Mouse (Mus musculus) cerebellum, postnatal 25 days (tissue): ENCODE measurements around the gene Gm49373.

Experiments used
- DNase-seq, 2 experiments: peaks; one replicate each; pipeline ENCODE4 v3.0.0; 2021; ENCODE audit warnings: mixed read lengths in 2 of 2

Gene Gm49373

DNA sequence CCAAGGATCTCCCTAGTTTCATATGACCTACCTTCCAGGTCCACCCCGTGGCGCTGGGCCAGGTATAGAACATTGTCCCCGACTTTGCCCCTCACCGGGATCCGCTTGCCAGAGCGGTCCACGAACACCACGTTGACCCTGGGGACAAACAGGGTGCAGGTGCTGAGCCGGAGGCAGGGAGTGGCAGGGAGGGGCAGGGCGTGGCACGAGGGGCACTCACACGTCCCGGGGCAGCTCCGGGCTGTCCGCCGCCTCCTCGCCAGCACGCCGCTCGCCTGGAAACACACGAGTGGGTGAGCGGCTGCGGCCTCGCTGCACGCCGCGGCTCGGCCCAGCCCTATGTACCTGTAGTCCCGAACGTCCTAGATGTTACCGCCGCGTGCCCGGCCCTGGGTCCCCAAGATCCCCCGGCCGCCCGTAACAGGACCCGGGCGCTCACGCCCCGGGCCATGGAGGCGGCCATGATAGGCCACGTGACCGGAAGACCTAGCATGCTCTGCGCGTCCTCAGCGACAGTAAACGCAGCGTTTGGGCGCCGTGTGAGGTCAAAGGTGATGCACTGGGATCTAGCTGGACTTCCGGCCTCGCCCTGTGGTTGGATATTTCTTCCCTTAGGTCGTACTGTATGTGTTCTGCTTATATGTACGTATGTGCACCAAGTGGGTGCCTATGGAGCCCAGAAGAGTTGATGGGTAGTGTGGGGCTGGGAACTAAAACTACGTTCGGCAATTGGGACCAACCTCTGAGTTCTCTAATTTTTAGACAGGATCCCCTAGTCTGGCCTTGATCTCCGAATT lies at the start of gene Gm49373, which contains the start of gene Fdx1l:
TSS of gene Gm49373 (minus strand) at position 53 of the 797 bp plus-strand sequence.
TSS of gene Fdx1l (minus strand) at position 571 of the 797 bp plus-strand sequence.
- peak; percentile 90 to 93 for DNase-seq

DNA sequence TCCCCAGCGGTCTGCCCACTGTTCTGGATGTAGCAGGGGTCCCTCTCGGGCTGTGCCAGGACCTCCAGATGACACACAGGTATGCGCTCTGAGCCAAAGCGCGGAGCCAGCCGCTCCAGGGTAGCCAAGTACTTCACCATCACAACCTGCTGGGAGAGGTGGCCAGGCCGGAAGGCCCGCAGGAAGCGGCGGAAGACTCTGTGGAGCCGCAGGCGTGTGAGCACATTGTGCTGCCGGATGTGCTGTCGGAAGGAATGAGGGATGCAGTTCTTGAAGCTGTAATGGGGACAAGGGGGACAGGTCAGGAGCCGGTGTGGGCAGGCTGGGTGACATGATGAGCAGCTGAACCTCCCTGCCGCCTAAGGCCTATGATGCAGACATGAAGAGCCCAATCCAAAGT lies 48.6 kb upstream of the Gm49373 start:
- DNase-seq, result no peak

DNA sequence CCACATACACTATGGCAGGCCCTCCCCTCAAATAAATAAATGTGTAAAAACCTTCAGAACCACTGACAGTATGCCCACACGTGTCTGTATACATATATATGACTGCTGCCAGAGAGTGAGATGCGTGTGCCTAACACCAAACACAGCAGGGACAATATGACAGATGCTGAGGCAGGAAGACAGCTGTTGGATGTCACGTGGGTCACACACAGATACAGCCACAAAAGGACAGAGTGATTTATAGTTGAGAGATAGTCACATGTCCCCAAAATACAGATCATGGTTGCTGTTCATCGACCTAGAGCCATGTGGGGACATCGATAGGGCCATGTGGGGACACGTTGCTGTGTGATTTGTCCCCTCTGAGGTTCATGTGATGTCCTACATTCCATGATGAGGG lies 44.2 kb upstream of the Gm49373 start:
- no peak for DNase-seq

DNA sequence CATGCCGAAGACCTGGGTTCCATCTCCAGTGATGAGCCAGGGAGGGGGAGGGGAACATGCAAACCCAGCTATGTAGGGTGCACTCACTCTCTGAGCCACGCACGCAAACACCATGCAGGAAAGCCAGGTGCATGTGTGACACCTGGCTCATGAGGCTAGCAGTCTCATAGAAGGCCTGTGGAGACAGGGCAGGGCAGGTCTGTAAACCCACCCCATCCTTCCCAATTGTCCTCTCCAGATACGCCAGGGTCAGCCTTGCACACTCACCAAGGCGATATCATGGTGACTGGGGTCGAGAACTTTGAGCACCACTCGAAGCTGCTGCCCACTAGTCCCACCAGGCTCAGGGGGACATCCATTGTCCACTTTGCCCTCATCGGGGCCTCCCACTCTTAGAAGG lies 42.2 kb upstream of the Gm49373 start:
- DNase-seq, result no peak

DNA sequence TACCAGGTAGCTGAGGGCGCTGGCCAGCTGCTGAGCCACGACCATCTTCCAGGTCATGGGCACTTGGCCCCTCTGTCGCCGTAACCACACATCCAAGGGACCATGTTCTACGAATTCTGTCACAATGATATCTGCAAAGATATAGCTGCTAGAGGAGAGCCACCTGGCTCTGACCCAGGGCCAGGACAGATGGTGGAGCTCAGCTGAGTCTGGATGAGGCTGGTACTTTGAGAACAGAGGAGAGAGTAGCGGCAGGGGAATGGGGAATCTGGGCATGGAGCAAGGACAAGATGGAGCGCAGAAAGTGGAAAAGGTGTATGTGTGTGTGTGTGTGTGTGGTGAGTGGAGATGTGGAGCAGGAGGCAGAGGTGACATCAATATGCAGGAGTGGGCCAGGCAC lies 41.3 kb upstream of the Gm49373 start:
- DNase-seq, result peak; percentile 40 to 61

DNA sequence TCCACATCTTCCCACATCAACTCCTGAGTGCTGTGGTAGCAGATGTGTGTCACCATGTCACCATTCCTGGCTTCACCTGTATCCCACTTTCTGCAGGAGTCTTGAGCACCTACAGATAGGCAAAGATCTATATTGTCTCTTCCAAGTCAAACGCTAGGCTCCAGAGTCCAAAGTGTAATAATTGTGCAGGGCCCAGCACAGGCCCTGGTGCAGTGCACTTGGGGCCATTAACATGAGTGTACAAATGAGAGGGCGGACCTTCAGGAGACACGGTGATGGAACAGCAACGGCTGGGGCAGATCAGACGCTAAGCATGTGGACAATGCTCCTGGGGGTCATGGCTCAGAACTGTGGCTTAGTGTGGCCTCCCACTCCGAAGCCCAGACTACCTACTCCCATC lies 40.9 kb upstream of the Gm49373 start:
- no peak for DNase-seq

DNA sequence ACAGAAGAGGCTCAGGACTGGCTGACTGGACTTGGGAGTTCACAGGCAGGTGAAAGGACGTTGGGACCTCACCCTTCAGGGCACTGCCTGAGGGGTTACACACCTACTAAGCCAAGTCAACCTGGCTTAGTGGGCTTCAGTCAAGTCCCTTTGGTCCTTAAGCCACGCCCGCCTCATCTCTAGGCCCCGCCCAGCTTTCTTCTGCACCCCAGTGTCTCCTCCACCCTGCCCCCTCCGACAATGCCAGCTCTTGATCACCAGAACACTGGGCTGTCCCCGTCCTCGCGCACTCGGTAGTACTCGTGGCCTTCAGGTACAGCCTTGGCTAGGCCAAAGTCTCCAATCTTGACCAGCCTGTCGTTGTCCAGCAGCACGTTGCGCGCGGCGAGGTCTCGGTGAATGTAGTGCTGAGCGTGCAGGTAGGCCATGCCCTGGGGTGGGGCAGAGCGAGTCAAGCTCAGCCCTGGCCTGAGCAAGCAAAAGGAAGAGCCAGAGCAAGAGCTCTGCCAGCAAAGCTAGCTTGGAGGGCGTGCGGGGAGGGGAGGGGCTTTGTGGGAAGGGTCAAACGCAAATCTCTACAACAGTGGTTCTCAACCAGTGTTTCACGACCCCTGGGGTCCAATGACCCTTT lies 34.8 kb upstream of the Gm49373 start:
- no peak for DNase-seq

DNA sequence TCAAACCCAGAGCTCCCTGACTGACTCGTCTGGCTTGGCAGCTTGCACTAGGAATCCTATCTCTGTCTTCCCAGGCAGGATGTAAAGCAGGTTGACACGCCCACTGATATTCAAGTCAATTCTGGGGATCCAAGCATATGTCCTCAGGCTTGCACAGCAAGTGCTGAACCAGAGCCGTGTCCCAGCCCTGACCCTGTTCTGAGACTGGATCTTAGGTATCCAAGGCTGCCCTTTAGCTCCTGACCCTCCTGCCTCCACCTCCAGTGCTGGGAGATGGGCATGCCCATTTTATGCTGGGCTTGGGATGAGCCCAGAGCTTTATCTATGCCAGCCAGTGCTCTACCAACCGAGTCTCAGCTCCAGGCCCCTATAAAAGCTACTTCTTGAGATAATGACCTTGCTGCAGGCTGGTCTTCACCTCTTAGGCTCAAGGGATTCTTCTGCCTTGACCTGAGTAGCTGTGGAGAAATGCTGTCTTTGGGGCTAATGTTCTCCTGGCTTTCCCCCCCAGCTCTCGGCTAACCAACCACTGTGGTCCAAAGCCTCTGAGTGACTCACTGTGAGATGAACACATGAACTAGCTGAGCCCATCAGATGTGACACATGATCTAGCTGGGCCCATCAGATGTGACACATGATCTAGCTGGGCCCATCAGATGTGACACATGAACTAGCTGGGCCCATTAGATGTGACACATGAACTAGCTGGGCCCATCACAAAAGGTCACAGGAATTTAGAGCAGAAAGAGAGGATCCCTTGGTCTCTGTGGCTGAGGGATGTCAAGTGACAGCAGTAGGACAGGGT lies 33.1 kb upstream of the Gm49373 start:
- DNase-seq, result no peak

DNA sequence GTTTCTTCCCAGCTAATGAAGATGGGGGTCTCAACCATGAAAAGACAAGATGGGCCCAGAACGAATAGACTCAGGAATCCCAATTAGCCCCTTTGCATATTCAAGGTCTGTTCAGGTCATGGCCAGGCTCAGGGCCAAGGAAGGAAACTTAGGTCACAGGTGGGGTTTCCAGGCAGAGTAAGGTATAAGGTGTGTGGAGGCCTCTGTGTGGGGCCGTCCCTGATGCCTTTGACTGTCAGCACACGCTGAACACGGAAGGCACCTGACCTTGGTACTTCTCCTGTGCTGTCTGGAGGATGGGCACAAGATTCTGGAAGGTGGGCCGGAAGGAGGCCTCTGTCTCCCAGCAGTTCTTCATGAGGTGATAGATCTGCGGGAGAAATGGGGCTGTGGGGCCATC lies 31.9 kb upstream of the Gm49373 start:
- no peak for DNase-seq

DNA sequence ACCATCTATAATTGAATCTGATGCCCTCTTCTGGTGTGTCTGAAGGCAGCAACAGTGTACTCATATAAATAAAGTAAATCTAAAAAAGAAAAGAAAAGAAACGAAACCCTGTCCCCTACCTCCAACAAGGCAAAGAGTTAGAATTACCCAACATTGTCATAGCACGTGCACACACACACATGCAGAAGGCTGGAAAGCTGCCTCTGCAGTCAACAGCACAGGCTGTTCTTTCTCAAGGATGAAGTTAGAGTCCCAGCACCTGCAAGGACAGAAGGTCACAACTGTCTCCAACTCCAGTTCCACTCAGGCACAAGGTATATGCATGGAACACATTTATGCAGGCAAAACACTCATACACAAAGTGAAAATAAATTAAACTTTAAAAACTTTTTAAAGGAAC lies 29.2 kb upstream of the Gm49373 start:
- no peak for DNase-seq

DNA sequence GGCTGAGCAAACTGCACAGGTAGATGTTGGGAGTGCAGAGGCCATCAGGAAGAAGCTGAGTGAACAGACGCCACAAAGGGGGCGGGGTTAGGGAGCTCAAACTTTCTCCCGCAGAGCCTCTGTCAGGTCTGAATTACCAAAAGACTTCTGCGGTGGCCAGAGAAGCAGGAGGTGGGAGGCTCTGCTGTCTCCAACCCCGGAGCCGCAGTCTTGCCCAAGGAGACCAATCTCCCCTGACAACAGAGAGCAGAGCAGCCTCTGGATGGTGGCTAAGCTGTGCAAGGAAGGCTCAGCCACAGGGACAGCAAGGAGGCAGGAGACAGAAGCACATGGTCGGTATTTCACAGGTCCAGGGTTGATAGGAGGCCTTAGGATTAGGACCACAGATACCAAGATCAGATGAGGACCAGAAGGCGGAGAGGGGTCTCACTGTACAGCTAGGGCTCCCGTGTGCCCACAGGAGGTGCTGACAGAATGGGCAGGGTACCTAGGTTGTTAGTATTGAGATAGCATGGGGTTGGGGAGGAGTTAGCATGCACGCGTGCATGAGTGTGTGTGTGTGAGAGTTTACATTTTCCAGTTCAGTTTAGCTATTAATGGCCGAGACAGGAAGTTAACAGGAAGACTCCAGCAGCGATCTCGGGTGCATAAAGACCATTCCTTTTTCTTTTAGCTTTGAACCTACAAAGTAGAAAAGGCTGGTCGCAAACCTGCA lies 27.7 kb upstream of the Gm49373 start:
- DNase-seq, result no peak

DNA sequence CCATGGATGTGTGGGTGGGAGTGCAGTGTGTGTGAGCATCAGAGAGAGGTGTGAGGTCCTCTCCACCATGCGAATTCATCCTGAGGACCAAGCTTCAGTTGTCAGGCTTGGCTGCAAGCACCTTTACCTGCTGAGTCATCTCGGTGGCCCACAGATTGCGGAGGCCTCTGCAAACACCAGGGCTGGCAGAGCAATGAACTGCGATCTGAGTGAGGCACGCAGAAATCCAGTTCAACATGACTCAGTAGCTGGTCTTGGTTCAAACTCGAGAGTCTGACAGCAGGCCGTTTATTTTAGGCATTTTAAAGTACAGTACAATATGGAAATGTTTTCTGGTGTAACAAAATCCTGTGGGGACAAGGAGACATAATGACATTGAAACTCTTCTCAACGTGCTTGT lies 24.9 kb upstream of the Gm49373 start:
- no peak for DNase-seq

DNA sequence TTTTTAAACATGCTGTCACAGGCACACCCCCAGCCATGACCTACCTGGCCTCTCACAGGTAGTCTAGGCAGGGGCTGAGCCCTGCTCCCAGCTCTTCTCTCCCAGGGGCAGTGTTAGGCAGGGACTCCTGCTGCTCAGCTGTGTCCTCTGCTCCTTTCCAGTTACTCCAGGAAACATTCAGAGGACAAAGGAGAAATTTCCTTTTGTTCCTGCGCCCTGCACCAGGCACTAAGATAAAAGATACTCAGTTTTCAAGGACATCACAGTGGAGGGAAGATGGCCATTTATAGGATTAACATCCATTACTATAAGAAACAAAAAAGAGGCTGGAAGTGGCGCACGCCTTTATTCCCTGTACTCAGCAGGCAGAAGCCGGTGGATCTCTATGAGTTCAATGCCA lies 23.1 kb upstream of the Gm49373 start:
- DNase-seq, result no peak

DNA sequence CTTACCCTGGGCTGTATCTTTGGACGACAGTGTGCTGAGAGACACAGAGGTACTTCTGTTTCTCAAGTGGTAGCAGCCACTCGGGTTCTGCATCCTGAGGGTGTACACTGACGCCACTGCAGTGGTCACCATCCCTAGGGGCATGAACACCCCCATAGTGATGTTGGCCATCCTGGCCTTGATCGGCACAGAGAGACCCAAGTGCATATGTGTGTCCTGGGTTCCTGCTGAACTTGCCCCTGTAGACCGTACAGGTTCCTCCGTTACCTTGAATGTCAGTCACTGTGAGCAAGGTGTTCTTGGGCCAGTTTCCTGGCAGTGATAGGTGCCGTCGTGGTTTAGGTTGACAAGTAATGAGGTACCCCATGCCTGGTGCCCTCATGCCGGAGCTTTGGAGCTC lies 20.5 kb upstream of the Gm49373 start:
- no peak for DNase-seq

DNA sequence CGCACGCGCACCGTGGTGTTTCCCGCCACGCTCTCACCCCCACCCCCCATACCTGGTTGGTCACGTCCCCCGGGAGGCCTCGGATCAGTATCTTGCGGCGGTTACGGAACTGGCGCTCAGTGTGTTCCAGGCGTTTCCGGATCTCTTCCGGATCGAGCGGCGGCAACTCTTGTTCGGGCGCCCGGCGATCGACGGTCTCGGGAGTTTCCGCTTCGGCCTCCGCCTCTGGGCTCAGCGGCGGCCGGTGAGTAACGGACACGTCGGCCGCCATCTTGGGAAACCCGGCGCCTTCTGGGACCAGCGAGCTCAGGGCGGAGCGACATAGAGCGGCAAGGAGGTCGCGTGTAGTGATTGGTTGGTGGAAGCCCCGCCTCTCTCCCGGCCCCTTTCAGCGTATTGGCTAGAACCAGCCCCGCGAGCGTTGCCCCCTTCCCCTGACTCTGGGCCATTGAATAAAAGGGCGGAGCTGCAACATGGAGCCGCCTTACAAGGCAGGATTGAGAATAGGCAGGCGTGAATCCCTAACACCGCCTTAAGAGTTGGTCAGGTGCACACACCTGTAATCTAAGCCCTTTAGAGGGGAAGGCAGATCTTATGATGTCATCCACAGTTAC lies 18.9 kb upstream of the Gm49373 start, which contains the start of the genes Gm38431 and Raver1:
TSS of gene Gm38431 (minus strand) at position 291 of the 614 bp plus-strand sequence.
TSS of gene Raver1 (minus strand) at position 302 of the 614 bp plus-strand sequence.
- peak; percentile 97 to 98 for DNase-seq

DNA sequence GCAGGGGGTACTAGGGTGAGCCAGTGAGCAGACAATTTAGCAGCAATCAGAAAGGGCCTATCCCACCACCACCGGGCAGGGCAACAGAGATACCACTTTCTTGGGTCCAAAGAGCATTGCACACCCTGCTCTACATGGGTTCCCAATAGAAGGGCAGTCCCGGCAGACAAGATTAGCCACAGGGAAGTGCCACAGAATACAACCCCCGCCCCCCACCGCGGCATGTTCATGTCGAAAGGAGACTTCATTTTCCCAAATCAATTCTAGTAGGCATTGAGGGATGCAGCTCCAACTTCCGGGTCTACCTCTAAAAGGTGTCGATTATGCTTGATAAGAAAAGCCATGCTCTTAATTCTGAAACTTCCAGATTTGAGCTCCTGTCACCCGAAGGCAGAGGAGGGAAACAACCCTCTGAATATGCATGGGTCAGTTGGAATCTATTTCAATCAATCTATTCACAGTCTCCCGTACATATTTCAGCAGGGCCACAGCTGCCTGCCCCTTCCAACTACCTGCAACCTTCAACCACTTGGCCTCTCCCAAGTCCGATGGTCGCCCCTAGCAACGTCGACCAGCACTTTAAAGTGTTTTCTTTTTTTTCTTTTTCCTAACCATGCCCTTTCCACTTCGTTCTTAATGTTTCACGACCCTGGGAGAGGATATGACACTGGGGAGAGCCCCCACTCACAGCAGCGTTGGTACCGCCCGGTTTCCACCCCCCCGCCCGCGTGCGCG lies 18.2 kb upstream of the Gm49373 start:
- no peak for DNase-seq

DNA sequence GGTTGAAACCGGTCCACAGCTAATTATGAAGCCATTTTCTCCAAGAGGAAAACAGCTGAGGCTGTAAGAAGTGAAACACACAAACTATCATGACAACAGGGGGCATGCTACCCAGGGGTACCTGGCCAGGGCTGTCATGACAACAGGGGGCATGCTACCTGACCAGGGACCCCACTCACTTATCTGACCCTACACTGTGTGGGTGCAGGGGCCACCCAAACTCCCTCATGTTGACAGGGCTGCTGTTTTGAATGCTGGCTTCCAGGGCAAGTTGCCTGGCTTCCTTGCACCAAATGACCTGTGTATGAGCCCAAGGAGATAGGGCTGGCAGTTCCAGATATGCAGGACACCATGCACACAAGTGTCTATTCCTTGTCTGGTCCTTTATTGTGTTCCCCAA lies 17.6 kb upstream of the Gm49373 start:
- DNase-seq, result no peak

DNA sequence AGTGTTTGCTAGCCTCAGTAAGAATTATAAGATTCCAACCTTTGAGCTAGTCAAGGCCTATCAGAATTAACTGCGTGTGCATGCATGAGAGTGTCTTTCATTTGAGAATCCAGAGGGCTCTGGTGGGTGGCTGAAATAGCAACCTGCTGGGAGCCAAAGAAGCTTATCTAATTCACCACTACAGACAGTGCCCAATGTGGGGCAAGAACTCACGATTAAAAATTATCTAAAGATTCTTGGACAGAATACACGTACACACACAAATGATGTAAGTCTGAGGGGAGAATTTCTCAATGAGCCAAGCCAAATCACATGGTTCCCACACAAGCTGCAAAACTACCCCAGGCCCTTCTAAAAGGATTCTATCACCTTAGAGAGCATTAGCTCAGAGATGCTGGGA lies 10.4 kb upstream of the Gm49373 start:
- no peak for DNase-seq

DNA sequence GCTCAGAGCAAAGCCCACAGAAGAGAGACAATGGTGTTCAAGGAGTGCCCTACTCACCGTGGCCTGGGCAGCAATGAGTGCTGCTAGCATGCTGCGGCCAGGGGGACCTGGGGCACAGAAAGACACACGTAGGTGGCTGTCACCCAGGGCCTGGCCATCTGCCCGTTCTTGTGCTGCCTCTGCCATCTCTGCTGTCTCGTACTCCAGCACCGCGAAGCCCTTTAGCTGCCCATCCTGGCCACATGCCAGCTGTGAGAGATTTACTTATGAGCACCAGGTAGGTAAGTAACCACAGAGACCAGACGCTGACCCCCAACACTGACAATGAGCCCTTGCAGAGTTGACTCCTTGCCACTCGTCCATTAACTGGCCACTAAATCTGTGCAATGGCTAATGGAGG lies 8.2 kb upstream of the Gm49373 start:
- DNase-seq, result peak; percentile 27 to 54

DNA sequence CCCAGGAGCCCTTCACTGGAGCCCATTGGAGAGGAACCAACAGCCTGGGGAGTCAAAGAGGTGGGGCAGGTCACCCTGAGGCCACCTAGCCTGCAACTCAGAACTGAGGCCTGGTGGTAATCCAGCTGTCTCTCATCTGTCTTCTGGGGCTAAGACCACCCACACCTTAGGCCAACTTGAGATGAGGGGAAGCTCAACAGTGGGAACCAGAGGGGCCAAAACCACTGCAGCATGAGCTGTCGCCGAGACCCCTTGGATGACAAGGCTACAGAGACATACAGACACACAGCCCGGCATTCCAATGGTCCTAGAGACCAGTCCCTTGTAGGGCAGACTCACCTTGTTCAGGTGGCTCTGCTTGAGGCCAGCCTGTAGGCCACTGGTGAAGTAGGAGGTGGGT lies 2.7 kb upstream of the Gm49373 start:
- no peak for DNase-seq

DNA sequence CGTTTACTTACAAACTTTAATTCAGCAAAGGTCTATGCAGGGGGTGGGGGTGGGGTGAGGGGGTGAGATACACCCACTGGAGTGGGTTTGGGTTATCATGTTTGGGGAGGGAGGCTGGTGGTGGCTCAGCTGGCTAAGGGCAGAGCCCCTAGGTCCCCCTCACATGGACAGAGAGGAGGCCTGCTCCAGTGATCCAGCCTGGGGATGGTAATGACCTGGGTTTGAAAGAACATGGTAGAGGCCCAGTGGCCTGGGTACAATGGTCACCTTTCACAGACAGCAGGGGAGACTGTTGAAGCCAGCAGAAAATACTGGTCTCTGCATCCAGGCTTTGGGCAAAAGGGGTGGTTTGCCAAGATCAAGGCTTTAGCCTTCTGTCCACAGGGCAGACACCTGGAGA lies 1.3 kb upstream of the Gm49373 start:
- peak in 1 of 2 experiments; percentile 18 for DNase-seq

DNA sequence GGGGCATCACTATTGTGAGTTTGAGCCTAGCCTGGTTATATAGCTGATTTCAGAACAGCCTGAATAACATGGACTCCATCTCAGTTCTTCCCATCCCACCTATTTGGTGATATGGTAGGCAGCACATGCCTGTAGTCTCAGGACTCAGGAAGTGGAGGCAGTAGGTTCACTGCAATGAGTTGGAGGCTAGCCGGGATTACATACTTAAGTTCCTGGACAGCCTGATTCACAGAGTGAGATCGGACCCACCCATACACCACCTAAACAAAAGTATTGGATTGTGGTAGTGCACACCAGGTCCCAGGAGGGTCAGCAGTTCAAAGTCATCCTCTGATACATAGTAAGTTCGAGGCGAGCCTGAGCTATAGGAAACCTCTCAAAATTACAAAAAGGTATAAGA lies 255 bp downstream of the Gm49373 start:
- DNase-seq, result no peak
